Mouse (Mus musculus) hindbrain, embryonic 14.5 days (tissue): Measurements from ENCODE around the gene Comt. TPM values are rescaled to one million over a fixed set of nuclear protein-coding genes. Genes with fewer than 3 reads are reported as not detected.

Experiments used
- ATAC-seq: fragments of 200-750 bp; cut with Nextera tagmentation; 2 replicates; pipeline ENCODE4 v1.8.0; 2017; ENCODE audit warnings: moderate number of reproducible peaks, mild to moderate bottlenecking, moderate TSS enrichment, moderate library complexity; ENCODE audit not compliant: low FRiP score
- DNase-seq: peaks from one replicate; pipeline ENCODE4 v3.0.0-alpha.2; 2015; ENCODE audit warnings: low spot score
- H3K27ac ChIP-seq: fragments of 300-500 bp; sonication (generic); 2 replicates; pipeline ENCODE4 v1.5.1; 2014; ENCODE audit warnings: mild to moderate bottlenecking, moderate library complexity
- H3K27me3 ChIP-seq: fragments of 300-500 bp; sonication (generic); 2 replicates; pipeline ENCODE4 v1.6.1; 2014; ENCODE audit warnings: mild to moderate bottlenecking, low read length, mixed read lengths; ENCODE audit not compliant: control insufficient read depth, insufficient read depth
- H3K36me3 ChIP-seq: fragments of 300-500 bp; sonication (generic); replicated peaks from 2 replicates; pipeline ENCODE4 v1.6.1; 2014; ENCODE audit not compliant: control insufficient read depth, insufficient read depth
- H3K4me1 ChIP-seq: fragments of 300-500 bp; sonication (generic); replicated peaks from 2 replicates; pipeline ENCODE4 v1.6.1; 2014; ENCODE audit warnings: antibody characterized with exemption, low read length, mixed read lengths; ENCODE audit not compliant: control insufficient read depth, insufficient read depth
- H3K4me2 ChIP-seq: fragments of 300-500 bp; sonication (generic); replicated peaks from 2 replicates; pipeline ENCODE4 v1.6.1; 2014; ENCODE audit warnings: mild to moderate bottlenecking, moderate library complexity
- H3K4me3 ChIP-seq: fragments of 300-500 bp; sonication (generic); replicated peaks from 2 replicates; pipeline ENCODE4 v1.5.1; 2014; ENCODE audit warnings: mild to moderate bottlenecking, low read length
- H3K9ac ChIP-seq: fragments of 300-500 bp; sonication (generic); 2 replicates; pipeline ENCODE4 v1.6.1; 2014
- H3K9me3 ChIP-seq: fragments of 300-500 bp; sonication (generic); 2 replicates; pipeline ENCODE4 v1.6.1; 2016; ENCODE audit warnings: low read length; ENCODE audit not compliant: control insufficient read depth
- WGBS: fragments of 180-500 bp; shearing (Covaris S2); extraction: QIAGEN DNeasy Blood & Tissue Kit; methylation state at CpG from one replicate; pipeline ENCODE4 v1.1.7; 2014; 5-methylcytosine and 5-hydroxymethylcytosine counted together
- polyA plus RNA-seq: library from polyadenylated mRNA; unstranded; fragments of >200 nt; fragmentation: Nextera tagmentation; extraction: Ambion mirVana; gene quantifications from 2 replicates; pipeline ENCODE4 v1.2.1, GENCODE M21; 2014

Comt gene
- polyA plus RNA-seq, 1 experiment from 2014 or later = 99.4 TPM

GRCm38 (mm10) chr16:18383045-18383726 lies 43.5 kb downstream of the Comt start:
- 0 out of 2 replicates have a peak overlapping the region, but pooled peaks have one; percentile 32 for H3K27ac ChIP-seq
- H3K36me3 ChIP-seq = no peaks in the 10 kb centered on the region
- H3K4me2 ChIP-seq = no peak overlapping the region
- H3K9me3 ChIP-seq = no peaks in the 10 kb centered on the region
- DNase-seq (no peak), ATAC-seq (no peak)
- WGBS = 75% methylated on average over 9 of the region's 9 CpGs
- H3K9ac ChIP-seq = no peak overlapping the region
- H3K4me1 ChIP-seq = peaks cover 56% of the 10 kb centered on the region
- no peak overlapping the region for H3K4me3 ChIP-seq
- no peaks in the 10 kb centered on the region for H3K27me3 ChIP-seq

GRCm38 (mm10) chr16:18381621-18382258 lies 44.9 kb downstream of the Comt start:
- peak; percentile 25; the same call in 1 of the 2 replicates for ATAC-seq
- DNase-seq = peak; percentile 66
- H3K9ac ChIP-seq = no peak overlapping the region
- 35% methylated on average over 6 of the region's 6 CpGs for WGBS
- H3K27ac ChIP-seq = peak overlapping the region; percentile 80
- H3K4me1 ChIP-seq = peaks cover 44% of the 10 kb centered on the region
- no peak overlapping the region for H3K4me3 ChIP-seq
- no peak overlapping the region for H3K4me2 ChIP-seq
- no peaks in the 10 kb centered on the region for H3K36me3 ChIP-seq
- H3K9me3 ChIP-seq = no peaks in the 10 kb centered on the region
- H3K27me3 ChIP-seq = no peaks in the 10 kb centered on the region

GRCm38 (mm10) chr16:18380495-18381063 lies 46.1 kb downstream of the Comt start:
- peaks cover 44% of the 10 kb centered on the region for H3K4me1 ChIP-seq
- no peaks in the 10 kb centered on the region for H3K9me3 ChIP-seq
- peak; percentile 79 for ATAC-seq
- H3K36me3 ChIP-seq = no peaks in the 10 kb centered on the region
- DNase-seq = peak; percentile 55
- 5% methylated on average over 6 of the region's 6 CpGs for WGBS
- H3K9ac ChIP-seq = no peak overlapping the region
- no peak overlapping the region for H3K4me3 ChIP-seq
- no peaks in the 10 kb centered on the region for H3K27me3 ChIP-seq
- H3K4me2 ChIP-seq = no peak overlapping the region
- peak overlapping the region; percentile 81 for H3K27ac ChIP-seq

GRCm38 (mm10) chr16:18379338-18380001 lies 47.2 kb downstream of the Comt start:
- H3K9me3 ChIP-seq = no peaks in the 10 kb centered on the region
- H3K4me1 ChIP-seq = peaks cover 44% of the 10 kb centered on the region
- ATAC-seq (no peak), DNase-seq (no peak)
- H3K4me2 ChIP-seq = no peak overlapping the region
- H3K36me3 ChIP-seq = no peaks in the 10 kb centered on the region
- no peaks in the 10 kb centered on the region for H3K27me3 ChIP-seq
- no peak overlapping the region for H3K4me3 ChIP-seq
- 44% methylated on average over 8 of the region's 8 CpGs for WGBS
- H3K27ac ChIP-seq = peak overlapping the region; percentile 81
- no peak overlapping the region for H3K9ac ChIP-seq

GRCm38 (mm10) chr16:18378489-18378888 lies 48.2 kb downstream of the Comt start:
- WGBS = 34% methylated on average over 1 of the region's 1 CpGs
- Histone ChIP-seq H3K4me2 (no peak overlapping the region), H3K4me3 (no peak overlapping the region), H3K9me3 (no peaks in the 10 kb centered on the region), H3K9ac (no peak overlapping the region), H3K27ac (no peak overlapping the region), H3K4me1 (peaks cover 36% of the 10 kb centered on the region), H3K27me3 (no peaks in the 10 kb centered on the region), H3K36me3 (no peaks in the 10 kb centered on the region)
- DNase-seq (no peak), ATAC-seq (no peak)

- WGBS = 23% methylated on average over 3 of the region's 3 CpGs
- Histone ChIP-seq H3K9ac (no peak overlapping the region), H3K4me2 (no peak overlapping the region)
These were observed 49.4 kb downstream of the Comt start for GRCm38 (mm10) chr16:18377203-18377602.

GRCm38 (mm10) chr16:18376297-18376954 lies 50.2 kb downstream of the Comt start:
- H3K27me3 ChIP-seq = no peaks in the 10 kb centered on the region
- H3K4me1 ChIP-seq = peaks cover 26% of the 10 kb centered on the region
- no peak overlapping the region for H3K27ac ChIP-seq
- no peak overlapping the region for H3K9ac ChIP-seq
- H3K4me2 ChIP-seq = no peak overlapping the region
- H3K4me3 ChIP-seq = no peak overlapping the region
- ATAC-seq = no peak
- no peaks in the 10 kb centered on the region for H3K9me3 ChIP-seq
- no peaks in the 10 kb centered on the region for H3K36me3 ChIP-seq
- no peak for DNase-seq
- 88% methylated on average over 7 of the region's 7 CpGs for WGBS

More at GRCm38 (mm10) chr16:18377203-18377602, 49.4 kb downstream of the Comt start:
- DNase-seq (no peak), ATAC-seq (no peak)
- H3K27ac ChIP-seq = no peak overlapping the region
- no peaks in the 10 kb centered on the region for H3K27me3 ChIP-seq
- no peak overlapping the region for H3K4me3 ChIP-seq
- H3K36me3 ChIP-seq = no peaks in the 10 kb centered on the region
- H3K9me3 ChIP-seq = no peaks in the 10 kb centered on the region
- H3K4me1 ChIP-seq = peaks cover 33% of the 10 kb centered on the region

GRCm38 (mm10) chr16:18373632-18374031 lies 53.0 kb downstream of the Comt start:
- H3K4me1 ChIP-seq = peaks cover 4% of the 10 kb centered on the region; the same call in 1 of the 2 replicates
- ATAC-seq = no peak
- no peak overlapping the region for H3K4me2 ChIP-seq
- no peaks in the 10 kb centered on the region for H3K9me3 ChIP-seq
- no peak for DNase-seq
- H3K9ac ChIP-seq = no peak overlapping the region
- WGBS = 91% methylated on average over 4 of the region's 4 CpGs
- H3K27me3 ChIP-seq = no peaks in the 10 kb centered on the region
- H3K4me3 ChIP-seq = no peak overlapping the region
- no peak overlapping the region for H3K27ac ChIP-seq
- no peaks in the 10 kb centered on the region for H3K36me3 ChIP-seq

GRCm38 (mm10) chr16:18370197-18370596 lies 56.5 kb downstream of the Comt start:
- no peak overlapping the region for H3K27ac ChIP-seq
- no peaks in the 10 kb centered on the region for H3K4me1 ChIP-seq
- ATAC-seq (no peak), DNase-seq (no peak)
- no peaks in the 10 kb centered on the region for H3K9me3 ChIP-seq
- no peaks in the 10 kb centered on the region for H3K36me3 ChIP-seq
- H3K4me2 ChIP-seq = no peak overlapping the region
- H3K4me3 ChIP-seq = no peak overlapping the region
- 91% methylated on average over 3 of the region's 3 CpGs for WGBS
- no peaks in the 10 kb centered on the region for H3K27me3 ChIP-seq
- H3K9ac ChIP-seq = no peak overlapping the region
